Mouse (Mus musculus): ENCODE data around the gene Reg1. TPM values are rescaled to one million over a fixed set of nuclear protein-coding genes. Genes with fewer than 3 reads are reported as not detected.

Reg1 gene
- polyA plus RNA-seq, 1 experiment, result not detected

- H3K4me1 ChIP-seq (ENCODE audit: control insufficient read depth, insufficient read depth, low read length), result no peaks in the 10 kb centered on the region; the same call in 1 of the 2 replicates
Measured at GRCm38 (mm10) chr6:78462360-78462759, 39.8 kb downstream of the Reg1 start.

GRCm38 (mm10) chr6:78463266-78463665 is 40.8 kb downstream of the Reg1 start:
- H3K4me1 ChIP-seq (ENCODE audit: control insufficient read depth, insufficient read depth, low read length), result no peaks in the 10 kb centered on the region; the same call in 1 of the 2 replicates
- no peak overlapping the region for H3K27ac ChIP-seq (ENCODE audit: insufficient read depth, low read length)
- TF ChIP-seq POLR2A (IDR thresholded peaks at IDR 0.05; ENCODE audit: extremely low read depth, insufficient read depth, low read length) (no peak), CTCF (IDR thresholded peaks at IDR 0.05; ENCODE audit: extremely low read depth, insufficient read depth, low read length) (no peak)
- H3K4me3 ChIP-seq (ENCODE audit: insufficient read depth, low read length), result no peak overlapping the region

More at GRCm38 (mm10) chr6:78462360-78462759, 39.8 kb downstream of the Reg1 start:
- no peak for TF ChIP-seq CTCF (IDR thresholded peaks at IDR 0.05; ENCODE audit: extremely low read depth, insufficient read depth, low read length)
- no peak for TF ChIP-seq POLR2A (IDR thresholded peaks at IDR 0.05; ENCODE audit: extremely low read depth, insufficient read depth, low read length)
- no peak overlapping the region for H3K4me3 ChIP-seq (ENCODE audit: insufficient read depth, low read length)
- no peak overlapping the region for H3K27ac ChIP-seq (ENCODE audit: insufficient read depth, low read length)

GRCm38 (mm10) chr6:78468772-78469171 is 46.3 kb downstream of the Reg1 start, which contains the start of gene Reg3g:
Reg3g (minus strand) TSS chr6:78468872.
- Histone ChIP-seq H3K27ac (ENCODE audit: insufficient read depth, low read length) (no peak within 1 kb of the TSS), H3K4me1 (ENCODE audit: control insufficient read depth, insufficient read depth, low read length) (no peaks in the 10 kb centered on the region), H3K4me3 (ENCODE audit: insufficient read depth, low read length) (no peak within 1 kb of the TSS)
- no peak for TF ChIP-seq POLR2A (IDR thresholded peaks at IDR 0.05; ENCODE audit: extremely low read depth, insufficient read depth, low read length)
- TF ChIP-seq CTCF (IDR thresholded peaks at IDR 0.05; ENCODE audit: extremely low read depth, insufficient read depth, low read length), result no peak

GRCm38 (mm10) chr6:78469287-78469686 is 46.8 kb downstream of the Reg1 start:
- TF ChIP-seq CTCF (IDR thresholded peaks at IDR 0.05; ENCODE audit: extremely low read depth, insufficient read depth, low read length) (no peak), POLR2A (IDR thresholded peaks at IDR 0.05; ENCODE audit: extremely low read depth, insufficient read depth, low read length) (no peak)
- no peak overlapping the region for H3K4me3 ChIP-seq (ENCODE audit: insufficient read depth, low read length)
- H3K4me1 ChIP-seq (ENCODE audit: control insufficient read depth, insufficient read depth, low read length), result no peaks in the 10 kb centered on the region
- no peak overlapping the region for H3K27ac ChIP-seq (ENCODE audit: insufficient read depth, low read length)

Other genes starting within 250 kb of the Reg1 start
- 0.23 and 0.38 TPM in 2 replicates for gene Reg3b, start 52.1 kb upstream of the Reg1 start, polyA plus RNA-seq (2012; rRNA removed)
- not detected in 2 replicates for gene Reg3d, start 43.8 kb upstream of the Reg1 start, polyA plus RNA-seq (2012; rRNA removed)
- not detected in 2 replicates for gene Reg3a, start 42.0 kb upstream of the Reg1 start, polyA plus RNA-seq (2012; rRNA removed)
- gene Reg2, start 27.1 kb upstream of the Reg1 start, polyA plus RNA-seq (2012; rRNA removed), result not detected in 2 replicates
- 0.19 TPM in 1 of 2 replicates, not detected in the other for gene Reg3g, start 46.2 kb downstream of the Reg1 start, polyA plus RNA-seq (2012; rRNA removed)